Mouse (Mus musculus) lung, postnatal 0 days (tissue): ENCODE data around the gene Aldh4a1.
A peak's percentile ranks its signal among the peaks of the same experiment; 100 is the strongest.

Experiments
- CTCF ChIP-seq: IDR thresholded peaks from 2 replicates; pipeline ENCODE4 v1.5.1; 2016; ENCODE audit warnings: antibody characterized with exemption, mild to moderate bottlenecking
- EP300 ChIP-seq: IDR thresholded peaks from 2 replicates; pipeline ENCODE4 v1.6.1; 2016; ENCODE audit warnings: antibody characterized with exemption, mild to moderate bottlenecking, control low read depth

DNA sequence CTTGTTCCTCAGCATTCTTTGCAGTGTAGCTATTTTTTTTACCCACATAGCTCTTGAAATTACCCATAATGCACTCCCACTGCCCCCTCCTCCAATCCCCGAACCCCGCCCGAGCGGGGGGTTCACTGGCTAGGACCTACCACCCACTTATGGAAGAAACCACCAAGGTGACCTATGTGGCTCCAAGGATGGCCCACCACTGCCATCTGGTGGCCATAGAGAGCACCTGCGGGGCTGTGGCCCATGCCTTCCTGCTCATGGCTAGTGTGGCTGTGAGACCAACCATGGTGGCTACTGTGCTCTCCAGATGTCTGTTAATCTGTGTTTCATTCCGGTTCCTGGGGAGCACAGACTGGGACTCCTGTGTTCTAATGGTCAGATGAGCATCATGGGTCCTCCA is 47.2 kb downstream of the Aldh4a1 start:
- TF ChIP-seq CTCF: peak; percentile 95
- no peak for TF ChIP-seq EP300
